Mouse (Mus musculus): Measurements from ENCODE around the gene Cypt14. TPM values are rescaled to one million over a fixed set of nuclear protein-coding genes. Genes with fewer than 3 reads are reported as not detected.
"Not testable (repeated sequence)": the region's sequence is repeated elsewhere in the genome, so short reads cannot be mapped to it uniquely, and the experiment has no call there.

The Cypt14 gene
- polyA plus RNA-seq (2015; fragmentation: Nextera tagmentation; extraction: Ambion mirVana) = not detected in 2 replicates

- not testable (repeated sequence) for H3K36me3 ChIP-seq; H3K9me3 ChIP-seq; H3K4me3 ChIP-seq; H3K27me3 ChIP-seq; H3K9ac ChIP-seq (replicated peaks); ATAC-seq (replicated peaks); H3K4me1 ChIP-seq; H3K27ac ChIP-seq (replicated peaks); H3K4me2 ChIP-seq (replicated peaks)
- WGBS = 79% methylated on average over 2 of the region's 2 CpGs
Measured at GRCm38 (mm10) chrX:39863504-39863903, at the start of gene Cypt14. Gene Cypt14, minus strand, starts transcription at chrX:39863604.
